ENCODE assay signal across 22 mouse cellular contexts in the genomic region with DNA sequence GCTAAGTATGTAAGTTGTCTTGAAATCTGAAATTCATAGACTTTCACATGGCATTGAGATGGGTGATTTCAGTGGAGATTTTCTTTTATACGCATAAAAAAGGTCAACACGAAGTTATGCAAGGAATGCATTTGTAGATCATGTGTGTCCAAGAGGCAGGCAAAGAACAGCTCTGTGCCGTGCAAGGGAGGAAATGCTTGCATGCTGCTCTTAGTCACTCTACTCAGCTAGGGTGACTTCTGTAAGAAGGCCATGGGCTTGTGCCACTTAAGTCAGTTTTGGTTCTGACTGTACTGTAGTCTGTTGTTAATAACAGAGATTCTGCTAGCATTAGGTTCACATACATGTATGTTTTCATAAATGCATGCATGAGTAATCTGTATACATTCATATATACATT. TPM values are rescaled to one million over a fixed set of nuclear protein-coding genes. Genes with fewer than 3 reads are reported as not detected.
DNase-seq lines count a peak whose midpoint lies in the region; ATAC-seq lines count a peak whose summit lies in the region.
"Had no signal": no experiment of that assay in that cellular context is flagged by ENCODE, and none has a peak within 500 bp of the region (broad histone marks: within the 10 kb centered on the region; RNA-seq: fewer than 3 reads in every experiment).

No protein-coding gene starts in this region.

- no peak overlapping the region for H3K4me2 ChIP-seq in intestine, embryonic 15.5 days (replicated peaks)
- H3K4me2 ChIP-seq in intestine, embryonic 16.5 days (ENCODE audit: low read depth, low read length) = no peak overlapping the region
- H3K4me2 ChIP-seq in lung, embryonic 15.5 days = no peak overlapping the region
- H3K4me2 ChIP-seq: embryonic facial prominence, embryonic 12.5 days; forebrain, embryonic 12.5 days; heart, embryonic 11.5 days; hindbrain, embryonic 15.5 days; liver, embryonic 15.5 days had no signal

- H3K36me3 ChIP-seq in intestine, embryonic 15.5 days = no peaks in the 10 kb centered on the region
- H3K36me3 ChIP-seq in intestine, embryonic 16.5 days (ENCODE audit: control insufficient read depth, insufficient read depth, low read length) = no peaks in the 10 kb centered on the region; the same call in 1 of the 2 replicates
- no peaks in the 10 kb centered on the region for H3K36me3 ChIP-seq in lung, embryonic 15.5 days
- H3K36me3 ChIP-seq: embryonic facial prominence, embryonic 12.5 days; forebrain, embryonic 12.5 days; hindbrain, embryonic 15.5 days; limb, embryonic 10.5 days; liver, embryonic 15.5 days had no signal

- no peaks in the 10 kb centered on the region for H3K9me3 ChIP-seq in intestine, embryonic 15.5 days
- no peaks in the 10 kb centered on the region for H3K9me3 ChIP-seq in intestine, embryonic 16.5 days (ENCODE audit: control insufficient read depth, low read length)
- no peaks in the 10 kb centered on the region for H3K9me3 ChIP-seq in lung, embryonic 15.5 days
- H3K9me3 ChIP-seq: embryonic facial prominence, embryonic 12.5 days; forebrain, embryonic 12.5 days; hindbrain, embryonic 15.5 days; limb, embryonic 10.5 days; liver, embryonic 15.5 days had no signal

- H3K27me3 ChIP-seq in intestine, embryonic 15.5 days (replicated peaks) = no peaks in the 10 kb centered on the region
- no peaks in the 10 kb centered on the region for H3K27me3 ChIP-seq in intestine, embryonic 16.5 days (replicated peaks; ENCODE audit: control insufficient read depth, insufficient read depth, low read length)
- H3K27me3 ChIP-seq in lung, embryonic 15.5 days = no peaks in the 10 kb centered on the region
- H3K27me3 ChIP-seq: embryonic facial prominence, embryonic 12.5 days; forebrain, embryonic 12.5 days; hindbrain, embryonic 15.5 days; liver, embryonic 15.5 days had no signal

- peak; percentile 56; the same call in 1 of the 2 replicates for ATAC-seq in intestine, embryonic 15.5 days
- no peak for ATAC-seq in intestine, embryonic 16.5 days
- peak; percentile 24; the same call in 1 of the 2 replicates for ATAC-seq in lung, embryonic 15.5 days (ENCODE audit: borderline replicate concordance, extremely low read depth, low FRiP score, low TSS enrichment)

- H3K4me1 ChIP-seq in intestine, embryonic 15.5 days (replicated peaks) = peaks cover 20% of the 10 kb centered on the region
- H3K4me1 ChIP-seq in intestine, embryonic 16.5 days (ENCODE audit: control insufficient read depth, insufficient read depth, low read length) = peaks cover 27% of the 10 kb centered on the region
- H3K4me1 ChIP-seq in lung, embryonic 15.5 days = peaks cover 53% of the 10 kb centered on the region

- 37% methylated on average over 3 of the region's 3 CpGs for WGBS in intestine, embryonic 15.5 days
- 40% methylated on average over 3 of the region's 3 CpGs for WGBS in intestine, embryonic 16.5 days
- 28% methylated on average over 3 of the region's 3 CpGs for WGBS in lung, embryonic 15.5 days

- no peak overlapping the region for H3K9ac ChIP-seq in intestine, embryonic 15.5 days
- H3K9ac ChIP-seq in intestine, embryonic 16.5 days (ENCODE audit: low read depth, low read length) = no peak overlapping the region
- no peak overlapping the region for H3K9ac ChIP-seq in lung, embryonic 15.5 days
- H3K9ac ChIP-seq: embryonic facial prominence, embryonic 12.5 days; forebrain, embryonic 12.5 days; hindbrain, embryonic 15.5 days; liver, embryonic 15.5 days had no signal

- DNase-seq in lung, postnatal 4 days = no peak
- peak; percentile 26 for DNase-seq in CD4-positive, CD25-positive, alpha-beta regulatory T cell, adult 2 months (ENCODE audit: low read depth, low spot score)
- DNase-seq in forelimb bud, embryonic 11.5 days (ENCODE audit: low read depth, low spot score) = peak; percentile 10
- no peak for DNase-seq in layer of hippocampus, postnatal 36 days
- DNase-seq in embryo, embryonic 10 days (ENCODE audit: low spot score) = no peak
- DNase-seq: B cell, adult 2 months; cerebellum, adult 11 months; cerebellum, postnatal 10 days; gastrocnemius, adult 2 months; liver; midbrain, embryonic 14.5 days had no signal

- H3K4me3 ChIP-seq in intestine, embryonic 15.5 days (replicated peaks) = no peak overlapping the region
- no peak overlapping the region for H3K4me3 ChIP-seq in intestine, embryonic 16.5 days (ENCODE audit: low read length)
- no peak overlapping the region for H3K4me3 ChIP-seq in lung, embryonic 15.5 days
- H3K4me3 ChIP-seq: embryonic facial prominence, embryonic 12.5 days; erythroblast, embryonic 14.5 days; forebrain, embryonic 12.5 days; gastrocnemius, adult 2 months; hindbrain, embryonic 15.5 days; limb, embryonic 10.5 days; liver, embryonic 15.5 days had no signal

- no peak overlapping the region for H3K27ac ChIP-seq in intestine, embryonic 15.5 days
- no peak overlapping the region for H3K27ac ChIP-seq in intestine, embryonic 16.5 days (ENCODE audit: low read length)
- no peak overlapping the region for H3K27ac ChIP-seq in lung, embryonic 15.5 days
- H3K27ac ChIP-seq: embryonic facial prominence, embryonic 12.5 days; forebrain, embryonic 12.5 days; hindbrain, embryonic 15.5 days; limb, embryonic 10.5 days; liver, embryonic 15.5 days; stomach, postnatal 0 days had no signal

RNA-seq across cellular contexts. Expression of gene Gnaq, which starts 38.1 kb away (rescaled TPM):
- polyA plus RNA-seq in intestine, embryonic 15.5 days (2015; fragmentation: Nextera tagmentation; extraction: Ambion mirVana) = 28.1 and 28.3 TPM in 2 replicates
- polyA plus RNA-seq in intestine, embryonic 16.5 days (2015; fragmentation: Nextera tagmentation; extraction: Ambion mirVana) = 26.2 and 26.7 TPM in 2 replicates
- 30.6 and 34.3 TPM in 2 replicates for polyA plus RNA-seq in lung, embryonic 15.5 days (2015; fragmentation: Nextera tagmentation; extraction: Ambion mirVana)
- total RNA-seq in layer of hippocampus, postnatal 36 days (2021) = 100 to 1,000 TPM; 208 to 214 TPM
- polyA plus RNA-seq: erythroblast, embryonic 14.5 days had no signal

Comparison
In these comparisons a context has a peak if more than half of its experiments do, and no peak if none do; other contexts are left out.
1. DNase-seq: peak in CD4-positive, CD25-positive, alpha-beta regulatory T cell, adult 2 months (single experiment) and forelimb bud, embryonic 11.5 days (single experiment); none in lung, postnatal 4 days (0 of 2), layer of hippocampus, postnatal 36 days (0 of 2) and embryo, embryonic 10 days (single experiment).